Mouse (Mus musculus) heart, embryonic 12.5 days (tissue): Measurements from ENCODE around the gene Mmaa. TPM values are rescaled to one million over a fixed set of nuclear protein-coding genes. Genes with fewer than 3 reads are reported as not detected.

Experiments
- ATAC-seq: fragments of 200-750 bp; cut with Nextera tagmentation; 2 replicates; pipeline ENCODE4 v1.8.0; 2017; ENCODE audit warnings: moderate TSS enrichment, moderate library complexity; ENCODE audit not compliant: insufficient number of reproducible peaks, low FRiP score
- H3K27ac ChIP-seq: fragments of 300-500 bp; sonication (generic); 2 replicates; pipeline ENCODE4 v1.5.1; 2016; ENCODE audit warnings: mild to moderate bottlenecking, moderate library complexity; ENCODE audit not compliant: poor library complexity, severe bottlenecking
- H3K27me3 ChIP-seq: fragments of 300-500 bp; sonication (generic); replicated peaks from 2 replicates; pipeline ENCODE4 v1.6.1; 2016; ENCODE audit warnings: mild to moderate bottlenecking, moderate library complexity
- H3K36me3 ChIP-seq: fragments of 300-500 bp; sonication (generic); 2 replicates; pipeline ENCODE4 v1.6.1; 2016; ENCODE audit warnings: mild to moderate bottlenecking, moderate library complexity
- H3K4me1 ChIP-seq: fragments of 300-500 bp; sonication (generic); replicated peaks from 2 replicates; pipeline ENCODE4 v1.6.1; 2016; ENCODE audit warnings: mild to moderate bottlenecking
- H3K4me2 ChIP-seq: fragments of 300-500 bp; sonication (generic); 2 replicates; pipeline ENCODE4 v1.6.1; 2016; ENCODE audit warnings: mild to moderate bottlenecking, moderate library complexity
- H3K4me3 ChIP-seq: fragments of 300-500 bp; sonication (generic); 2 replicates; pipeline ENCODE4 v1.5.1; 2016; ENCODE audit warnings: mild to moderate bottlenecking
- H3K9ac ChIP-seq: fragments of 300-500 bp; sonication (generic); 2 replicates; pipeline ENCODE4 v1.6.1; 2016; ENCODE audit warnings: mild to moderate bottlenecking, moderate library complexity
- H3K9me3 ChIP-seq: fragments of 300-500 bp; sonication (generic); replicated peaks from 2 replicates; pipeline ENCODE4 v1.6.1; 2016; ENCODE audit warnings: mild to moderate bottlenecking, moderate library complexity
- WGBS: fragments of 180-500 bp; shearing (Covaris S2); methylation state at CpG from one replicate; pipeline ENCODE4 v1.1.7; 2016; 5-methylcytosine and 5-hydroxymethylcytosine counted together
- polyA plus RNA-seq: library from polyadenylated mRNA; unstranded; fragments of >200 nt; fragmentation: Nextera tagmentation; extraction: Ambion mirVana; gene quantifications from 2 replicates; pipeline ENCODE4 v1.2.1, GENCODE M21; 2016

Gene Mmaa
- polyA plus RNA-seq, 1 experiment from 2014 or later: 11.1 TPM

- no peak overlapping the region for H3K27ac ChIP-seq
- no peak overlapping the region for H3K9ac ChIP-seq
- no peaks in the 10 kb centered on the region for H3K27me3 ChIP-seq
- 0 out of 2 replicates have a peak, but pooled peaks cover 2% of the 10 kb centered on the region for H3K36me3 ChIP-seq
- peaks cover 22% of the 10 kb centered on the region for H3K4me1 ChIP-seq
- no peak overlapping the region for H3K4me3 ChIP-seq
- ATAC-seq: no peak
- H3K4me2 ChIP-seq: no peak overlapping the region
- 74% methylated on average over 2 of the region's 2 CpGs for WGBS
- no peaks in the 10 kb centered on the region for H3K9me3 ChIP-seq
Observed at GRCm38 (mm10) chr8:79288681-79289080, 6.1 kb downstream of the Mmaa start.

DNA sequence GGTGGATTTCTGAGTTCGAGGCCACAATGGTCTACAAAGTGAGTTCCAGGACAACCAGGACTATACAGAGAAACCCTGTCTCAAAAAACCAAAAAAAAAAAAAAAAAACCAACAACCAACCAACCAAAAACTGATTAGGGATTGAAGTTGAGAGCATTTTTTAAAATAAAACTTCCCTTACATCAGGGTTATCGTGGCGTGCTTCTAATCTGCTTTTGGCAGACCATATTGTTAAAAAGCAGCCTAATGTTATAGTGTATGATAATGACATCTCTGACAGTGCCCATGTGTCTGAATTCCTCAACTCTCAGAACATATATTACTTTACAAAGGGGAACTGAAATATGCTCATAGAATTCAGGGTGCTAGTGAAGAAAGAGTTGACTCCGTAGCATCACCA is 6.5 kb downstream of the Mmaa start:
- Histone ChIP-seq H3K9me3 (no peaks in the 10 kb centered on the region), H3K36me3 (0 out of 2 replicates have a peak, but pooled peaks cover 2% of the 10 kb centered on the region), H3K9ac (no peak overlapping the region), H3K4me2 (no peak overlapping the region), H3K27me3 (no peaks in the 10 kb centered on the region), H3K4me1 (peaks cover 17% of the 10 kb centered on the region), H3K27ac (no peak overlapping the region), H3K4me3 (no peak overlapping the region)
- 88% methylated on average over 4 of the region's 4 CpGs for WGBS
- no peak for ATAC-seq

DNA sequence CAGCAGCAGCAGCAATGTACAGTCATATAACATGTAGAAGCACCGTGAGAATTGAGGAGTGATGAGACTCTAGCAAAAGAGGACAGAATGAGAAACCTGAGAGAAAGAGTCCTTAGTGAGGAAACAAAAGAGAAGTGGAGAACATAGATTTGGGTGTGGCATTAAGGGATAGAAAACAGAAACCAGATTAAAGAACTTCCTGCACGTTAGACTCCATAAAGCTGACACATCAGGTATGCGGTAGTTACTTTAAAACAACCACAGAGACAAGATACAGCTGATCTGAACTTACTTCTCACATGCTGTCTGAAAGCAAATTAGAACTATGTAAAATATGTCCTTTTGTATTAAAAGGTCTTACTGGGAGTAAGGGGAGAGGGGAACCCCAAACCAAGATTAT is 8.3 kb downstream of the Mmaa start:
- no peaks in the 10 kb centered on the region for H3K27me3 ChIP-seq
- H3K27ac ChIP-seq: no peak overlapping the region
- peaks cover 5% of the 10 kb centered on the region; the same call in 1 of the 2 replicates for H3K4me1 ChIP-seq
- WGBS: 83% methylated on average over 3 of the region's 3 CpGs
- no peaks in the 10 kb centered on the region for H3K9me3 ChIP-seq
- H3K36me3 ChIP-seq: peaks cover 5% of the 10 kb centered on the region; the same call in 1 of the 2 replicates
- no peak overlapping the region for H3K4me2 ChIP-seq
- ATAC-seq: no peak
- H3K9ac ChIP-seq: no peak overlapping the region
- H3K4me3 ChIP-seq: no peak overlapping the region

GRCm38 (mm10) chr8:79284626-79285025 is 10.1 kb downstream of the Mmaa start:
- Histone ChIP-seq H3K9ac (no peak overlapping the region), H3K4me3 (no peak overlapping the region), H3K27ac (no peak overlapping the region), H3K36me3 (peaks cover 17% of the 10 kb centered on the region), H3K4me1 (peaks cover 3% of the 10 kb centered on the region; the same call in 1 of the 2 replicates), H3K4me2 (no peak overlapping the region), H3K27me3 (no peaks in the 10 kb centered on the region), H3K9me3 (no peaks in the 10 kb centered on the region)
- no peak for ATAC-seq
- 87% methylated on average over 3 of the region's 3 CpGs for whole genome bisulfite sequencing

DNA sequence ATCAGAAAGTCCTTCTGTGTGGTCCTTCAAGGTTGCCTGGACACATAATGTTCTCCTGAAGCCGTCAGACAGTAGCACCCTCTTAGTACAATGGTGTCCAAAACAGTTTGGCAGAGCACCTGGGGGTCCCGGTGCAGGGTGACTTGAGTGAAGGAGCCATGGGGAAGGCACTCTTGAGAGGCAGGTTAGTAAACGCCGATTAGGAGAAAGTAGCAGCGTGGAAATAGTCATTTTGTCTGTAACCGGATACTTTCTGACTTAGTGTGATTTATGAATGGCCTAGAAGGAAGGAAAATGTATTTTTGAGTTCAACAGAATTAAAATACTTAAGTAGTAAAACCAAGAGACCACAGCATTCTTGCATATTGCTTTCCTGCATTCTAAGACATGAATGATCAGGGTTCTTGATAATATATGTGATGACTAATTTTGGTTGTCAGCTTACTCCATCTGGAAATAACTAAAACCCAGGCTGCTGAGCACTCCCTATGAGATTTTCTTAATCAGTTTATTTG is 13.3 kb downstream of the Mmaa start:
- Histone ChIP-seq H3K27ac (no peak overlapping the region), H3K27me3 (no peaks in the 10 kb centered on the region), H3K9ac (no peak overlapping the region), H3K4me2 (no peak overlapping the region), H3K9me3 (no peaks in the 10 kb centered on the region), H3K4me3 (no peak overlapping the region), H3K4me1 (peaks cover 11% of the 10 kb centered on the region), H3K36me3 (peaks cover 25% of the 10 kb centered on the region)
- 87% methylated on average over 6 of the region's 6 CpGs for WGBS
- ATAC-seq: no peak

DNA sequence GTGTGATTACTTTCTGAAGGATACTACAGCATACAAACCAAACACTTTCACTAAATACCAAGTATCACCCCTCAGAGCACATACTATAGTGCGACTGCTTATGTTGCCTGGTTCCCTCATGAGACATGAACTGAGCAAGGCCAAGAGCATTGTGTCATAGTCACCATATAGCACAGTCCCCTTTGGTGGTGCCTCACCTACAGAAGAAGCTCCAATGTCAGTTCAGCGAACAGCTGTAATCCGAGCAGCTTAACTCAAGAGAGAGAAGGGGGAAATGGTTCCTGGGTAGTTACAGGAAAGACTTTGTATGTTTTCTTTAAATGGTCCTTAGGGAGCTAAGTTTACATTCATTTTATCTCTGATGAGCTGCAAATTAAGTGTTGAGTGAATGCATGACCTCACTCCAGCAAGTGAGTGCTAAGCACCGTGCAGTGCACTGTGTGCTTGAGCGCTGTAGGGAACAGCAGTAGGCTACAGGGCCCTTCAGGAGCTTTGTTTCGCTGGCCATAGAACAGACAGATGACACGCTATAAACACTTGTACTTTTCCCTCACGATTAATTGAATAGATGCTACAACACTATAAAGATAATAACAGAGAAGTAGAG is 17.4 kb downstream of the Mmaa start:
- ATAC-seq: no peak
- WGBS: 53% methylated on average over 8 of the region's 8 CpGs
- Histone ChIP-seq H3K4me3 (no peak overlapping the region), H3K9me3 (no peaks in the 10 kb centered on the region), H3K27me3 (no peaks in the 10 kb centered on the region), H3K9ac (no peak overlapping the region), H3K4me2 (no peak overlapping the region), H3K27ac (no peak overlapping the region), H3K4me1 (peaks cover 23% of the 10 kb centered on the region), H3K36me3 (peaks cover 38% of the 10 kb centered on the region)

- Histone ChIP-seq H3K27ac (no peak overlapping the region), H3K4me3 (no peak overlapping the region), H3K9me3 (no peaks in the 10 kb centered on the region), H3K4me2 (no peak overlapping the region), H3K4me1 (peaks cover 23% of the 10 kb centered on the region), H3K36me3 (peaks cover 42% of the 10 kb centered on the region), H3K9ac (no peak overlapping the region), H3K27me3 (no peaks in the 10 kb centered on the region)
- 93% methylated on average over 10 of the region's 10 CpGs for WGBS
- ATAC-seq: no peak
Observed at GRCm38 (mm10) chr8:79274940-79275339, 19.8 kb downstream of the Mmaa start.

DNA sequence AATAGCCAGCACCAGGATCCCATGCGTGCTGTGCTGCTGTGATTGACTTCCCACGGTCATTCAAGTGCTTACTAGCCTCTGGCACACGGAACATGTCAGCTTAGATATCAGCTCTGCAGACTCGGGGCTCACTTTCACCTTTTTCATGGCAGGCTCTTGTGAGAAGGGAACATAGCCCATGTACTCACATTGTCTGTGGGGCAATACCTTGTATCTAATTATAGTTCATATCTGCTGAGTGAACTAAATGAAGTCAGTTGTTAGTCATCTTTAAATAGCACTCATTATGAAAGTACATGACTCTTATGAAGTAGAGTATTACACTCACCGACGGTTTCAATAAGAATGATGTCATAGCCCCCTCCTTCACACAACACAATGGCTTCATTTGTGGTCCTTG is 21.0 kb downstream of the Mmaa start:
- 54% methylated on average over 6 of the region's 6 CpGs for WGBS
- H3K27me3 ChIP-seq: no peaks in the 10 kb centered on the region
- no peak overlapping the region for H3K9ac ChIP-seq
- peaks cover 46% of the 10 kb centered on the region for H3K36me3 ChIP-seq
- no peaks in the 10 kb centered on the region for H3K9me3 ChIP-seq
- no peak overlapping the region for H3K4me3 ChIP-seq
- peaks cover 23% of the 10 kb centered on the region for H3K4me1 ChIP-seq
- peak; percentile 36; the same call in 1 of the 2 replicates for ATAC-seq
- no peak overlapping the region for H3K4me2 ChIP-seq
- H3K27ac ChIP-seq: peak overlapping the region; percentile 48

GRCm38 (mm10) chr8:79272676-79273075 is 22.1 kb downstream of the Mmaa start:
- Histone ChIP-seq H3K27me3 (no peaks in the 10 kb centered on the region), H3K9me3 (no peaks in the 10 kb centered on the region), H3K4me2 (no peak overlapping the region), H3K9ac (no peak overlapping the region), H3K27ac (no peak overlapping the region), H3K36me3 (peaks cover 51% of the 10 kb centered on the region), H3K4me1 (peaks cover 17% of the 10 kb centered on the region), H3K4me3 (no peak overlapping the region)
- 70% methylated on average over 4 of the region's 4 CpGs for WGBS
- ATAC-seq: no peak

GRCm38 (mm10) chr8:79268921-79269320 is 25.8 kb downstream of the Mmaa start:
- H3K4me2 ChIP-seq: no peak overlapping the region
- no peak for ATAC-seq
- H3K27ac ChIP-seq: no peak overlapping the region
- WGBS: 92% methylated on average over 7 of the region's 7 CpGs
- no peak overlapping the region for H3K9ac ChIP-seq
- no peaks in the 10 kb centered on the region for H3K9me3 ChIP-seq
- H3K4me3 ChIP-seq: no peak overlapping the region
- 0 out of 2 replicates have a peak, but pooled peaks cover 5% of the 10 kb centered on the region for H3K4me1 ChIP-seq
- peaks cover 48% of the 10 kb centered on the region for H3K36me3 ChIP-seq
- no peaks in the 10 kb centered on the region for H3K27me3 ChIP-seq

DNA sequence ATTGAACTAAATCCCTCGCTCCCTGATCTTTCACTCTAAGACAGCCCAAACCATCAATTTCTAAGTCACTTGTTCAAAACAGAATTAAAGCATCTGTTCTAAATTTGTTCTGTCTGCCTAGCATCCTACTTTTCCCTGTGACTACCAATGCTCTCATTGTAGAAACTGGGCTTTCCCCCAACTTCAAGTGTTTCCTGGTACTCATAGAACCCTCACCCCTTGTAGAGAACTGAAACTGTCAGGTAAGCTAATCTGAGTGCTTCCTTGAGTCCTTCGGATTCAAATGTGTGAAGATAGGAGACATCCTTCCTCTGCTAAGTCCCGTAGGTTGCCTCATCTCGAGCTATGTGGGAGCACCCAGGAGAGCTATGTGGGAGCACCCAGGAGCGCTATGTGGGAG is 32.8 kb downstream of the Mmaa start:
- H3K9me3 ChIP-seq: peaks cover 3% of the 10 kb centered on the region
- no peaks in the 10 kb centered on the region for H3K4me1 ChIP-seq
- H3K36me3 ChIP-seq: no peaks in the 10 kb centered on the region
- no peak overlapping the region for H3K27ac ChIP-seq
- H3K27me3 ChIP-seq: no peaks in the 10 kb centered on the region
- no peak overlapping the region for H3K9ac ChIP-seq
- WGBS: 76% methylated on average over 5 of the region's 5 CpGs
- H3K4me3 ChIP-seq: no peak overlapping the region
- no peak overlapping the region for H3K4me2 ChIP-seq
- ATAC-seq: no peak
